Mouse (Mus musculus): ENCODE measurements around the gene Olfr646. TPM values are rescaled to one million over a fixed set of nuclear protein-coding genes. Genes with fewer than 3 reads are reported as not detected.

Olfr646 gene
- total and polyA plus RNA-seq, 2 experiments from 2014 or later, result not detected

GRCm38 (mm10) chr7:104137305-104137704, 32.6 kb downstream of the Olfr646 start, which contains the start of gene Olfr643:
TSS of gene Olfr643 (minus strand) at chr7:104137405.
- H3K4me3 ChIP-seq (ENCODE audit: low read length), result no peak within 1 kb of the TSS
- 91% methylated on average over 5 of the region's 5 CpGs for WGBS
- no peak for ATAC-seq

GRCm38 (mm10) chr7:104143179-104143578, 38.5 kb downstream of the Olfr646 start, which contains the start of gene Ubqln3:
TSS of gene Ubqln3 (minus strand) at chr7:104143279.
- ATAC-seq (no peak), DNase-seq (ENCODE audit: low spot score) (no peak)
- H3K36me3 ChIP-seq (ENCODE audit: insufficient read depth, low read length), result no peaks in the 10 kb centered on the region
- no peak within 1 kb of the TSS for H3K4me2 ChIP-seq (ENCODE audit: low read depth, low read length)
- H3K9ac ChIP-seq (replicated peaks; ENCODE audit: low read length), result no peak within 1 kb of the TSS
- no peak within 1 kb of the TSS for H3K27ac ChIP-seq
- TF ChIP-seq CTCF (IDR thresholded peaks at IDR 0.05; ENCODE audit: low read depth), result no peak
- H3K4me1 ChIP-seq (ENCODE audit: insufficient read depth, low read length), result no peaks in the 10 kb centered on the region
- H3K27me3 ChIP-seq (ENCODE audit: insufficient read depth, low read length), result no peaks in the 10 kb centered on the region
- WGBS, result 69% methylated on average over 3 of the region's 3 CpGs
- no peak within 1 kb of the TSS for H3K4me3 ChIP-seq (ENCODE audit: low read length)
- no peaks in the 10 kb centered on the region for H3K9me3 ChIP-seq (ENCODE audit: low read length)

More at GRCm38 (mm10) chr7:104137305-104137704, 32.6 kb downstream of the Olfr646 start, which contains the start of gene Olfr643:
- no peak for DNase-seq (ENCODE audit: low spot score)
- H3K9ac ChIP-seq (replicated peaks; ENCODE audit: low read length), result no peak within 1 kb of the TSS
- no peaks in the 10 kb centered on the region for H3K27me3 ChIP-seq (ENCODE audit: insufficient read depth, low read length)
- no peak within 1 kb of the TSS for H3K4me2 ChIP-seq (ENCODE audit: low read depth, low read length)
- no peak for TF ChIP-seq CTCF (IDR thresholded peaks at IDR 0.05; ENCODE audit: low read depth)
- H3K36me3 ChIP-seq (ENCODE audit: insufficient read depth, low read length), result no peaks in the 10 kb centered on the region
- no peak within 1 kb of the TSS for H3K27ac ChIP-seq
- H3K9me3 ChIP-seq (ENCODE audit: low read length), result no peaks in the 10 kb centered on the region
- no peaks in the 10 kb centered on the region for H3K4me1 ChIP-seq (ENCODE audit: insufficient read depth, low read length)

GRCm38 (mm10) chr7:104150456-104150855, 45.8 kb downstream of the Olfr646 start, which contains the start of gene Ubqlnl:
TSS of gene Ubqlnl (minus strand) at chr7:104150556.
- WGBS, result 89% methylated on average over 2 of the region's 2 CpGs
- Histone ChIP-seq H3K4me2 (ENCODE audit: low read depth, low read length) (no peak within 1 kb of the TSS), H3K9ac (replicated peaks; ENCODE audit: low read length) (no peak within 1 kb of the TSS), H3K27me3 (ENCODE audit: insufficient read depth, low read length) (no peaks in the 10 kb centered on the region), H3K9me3 (ENCODE audit: low read length) (no peaks in the 10 kb centered on the region), H3K36me3 (ENCODE audit: insufficient read depth, low read length) (no peaks in the 10 kb centered on the region), H3K27ac (no peak within 1 kb of the TSS), H3K4me1 (ENCODE audit: insufficient read depth, low read length) (no peaks in the 10 kb centered on the region), H3K4me3 (ENCODE audit: low read length) (no peak within 1 kb of the TSS)
- DNase-seq (ENCODE audit: low spot score) (no peak), ATAC-seq (no peak)
- no peak for TF ChIP-seq CTCF (IDR thresholded peaks at IDR 0.05; ENCODE audit: low read depth)

Other genes with a start within 250 kb of the Olfr646 start
- not detected in 2 replicates for gene Olfr66, start 218.6 kb upstream of the Olfr646 start, total RNA-seq (2014; rRNA removed)
- not detected in 2 replicates for gene Olfr66, start 218.6 kb upstream of the Olfr646 start, polyA plus RNA-seq (2015; fragmentation: Nextera tagmentation; extraction: Ambion mirVana)
- gene Olfr64, start 210.4 kb upstream of the Olfr646 start, total RNA-seq (2014; rRNA removed), result not detected in 2 replicates
- gene Olfr64, start 210.4 kb upstream of the Olfr646 start, polyA plus RNA-seq (2015; fragmentation: Nextera tagmentation; extraction: Ambion mirVana), result not detected in 2 replicates
- gene Olfr65, start 201.4 kb upstream of the Olfr646 start, total RNA-seq (2014; rRNA removed), result not detected in 2 replicates
- gene Olfr65, start 201.4 kb upstream of the Olfr646 start, polyA plus RNA-seq (2015; fragmentation: Nextera tagmentation; extraction: Ambion mirVana), result not detected in 2 replicates
- gene Olfr631, start 176.0 kb upstream of the Olfr646 start, total RNA-seq (2014; rRNA removed), result not detected in 2 replicates
- not detected in 2 replicates for gene Olfr631, start 176.0 kb upstream of the Olfr646 start, polyA plus RNA-seq (2015; fragmentation: Nextera tagmentation; extraction: Ambion mirVana)
- not detected in 2 replicates for gene Olfr632, start 170.5 kb upstream of the Olfr646 start, total RNA-seq (2014; rRNA removed)
- gene Olfr632, start 170.5 kb upstream of the Olfr646 start, polyA plus RNA-seq (2015; fragmentation: Nextera tagmentation; extraction: Ambion mirVana), result not detected in 2 replicates
- gene Olfr633, start 160.4 kb upstream of the Olfr646 start, total RNA-seq (2014; rRNA removed), result not detected in 2 replicates
- gene Olfr633, start 160.4 kb upstream of the Olfr646 start, polyA plus RNA-seq (2015; fragmentation: Nextera tagmentation; extraction: Ambion mirVana), result not detected in 2 replicates
- not detected in 2 replicates for gene Olfr635, start 133.7 kb upstream of the Olfr646 start, total RNA-seq (2014; rRNA removed)
- gene Olfr635, start 133.7 kb upstream of the Olfr646 start, polyA plus RNA-seq (2015; fragmentation: Nextera tagmentation; extraction: Ambion mirVana), result not detected in 2 replicates
- not detected in 2 replicates for gene Olfr638, start 106.1 kb upstream of the Olfr646 start, total RNA-seq (2014; rRNA removed)
- not detected in 2 replicates for gene Olfr638, start 106.1 kb upstream of the Olfr646 start, polyA plus RNA-seq (2015; fragmentation: Nextera tagmentation; extraction: Ambion mirVana)
- gene Olfr639, start 87.6 kb upstream of the Olfr646 start, total RNA-seq (2014; rRNA removed), result not detected in 2 replicates
- 0.03 TPM in 1 of 2 replicates, not detected in the other for gene Olfr639, start 87.6 kb upstream of the Olfr646 start, polyA plus RNA-seq (2015; fragmentation: Nextera tagmentation; extraction: Ambion mirVana)
- not detected in 2 replicates for gene Olfr640, start 79.3 kb upstream of the Olfr646 start, total RNA-seq (2014; rRNA removed)
- gene Olfr640, start 79.3 kb upstream of the Olfr646 start, polyA plus RNA-seq (2015; fragmentation: Nextera tagmentation; extraction: Ambion mirVana), result not detected in 2 replicates
- gene Olfr641, start 69.4 kb upstream of the Olfr646 start, total RNA-seq (2014; rRNA removed), result not detected in 2 replicates
- not detected in 2 replicates for gene Olfr641, start 69.4 kb upstream of the Olfr646 start, polyA plus RNA-seq (2015; fragmentation: Nextera tagmentation; extraction: Ambion mirVana)
- not detected in 2 replicates for gene Olfr642, start 52.2 kb upstream of the Olfr646 start, total RNA-seq (2014; rRNA removed)
- not detected in 2 replicates for gene Olfr642, start 52.2 kb upstream of the Olfr646 start, polyA plus RNA-seq (2015; fragmentation: Nextera tagmentation; extraction: Ambion mirVana)
- not detected in 2 replicates for gene 4930516K23Rik, start 43.4 kb upstream of the Olfr646 start, total RNA-seq (2014; rRNA removed)
- not detected in 2 replicates for gene 4930516K23Rik, start 43.4 kb upstream of the Olfr646 start, polyA plus RNA-seq (2015; fragmentation: Nextera tagmentation; extraction: Ambion mirVana)
- gene Olfr644, start 33.0 kb upstream of the Olfr646 start, total RNA-seq (2014; rRNA removed), result not detected in 2 replicates
- not detected in 2 replicates for gene Olfr644, start 33.0 kb upstream of the Olfr646 start, polyA plus RNA-seq (2015; fragmentation: Nextera tagmentation; extraction: Ambion mirVana)
- not detected in 2 replicates for gene Olfr645, start 19.4 kb upstream of the Olfr646 start, total RNA-seq (2014; rRNA removed)
- gene Olfr645, start 19.4 kb upstream of the Olfr646 start, polyA plus RNA-seq (2015; fragmentation: Nextera tagmentation; extraction: Ambion mirVana), result not detected in 2 replicates
- gene Ubqln5, start 25.0 kb downstream of the Olfr646 start, total RNA-seq (2014; rRNA removed), result not detected in 2 replicates
- gene Ubqln5, start 25.0 kb downstream of the Olfr646 start, polyA plus RNA-seq (2015; fragmentation: Nextera tagmentation; extraction: Ambion mirVana), result not detected in 2 replicates
- gene Olfr643, start 32.5 kb downstream of the Olfr646 start, total RNA-seq (2014; rRNA removed), result not detected in 2 replicates
- gene Olfr643, start 32.5 kb downstream of the Olfr646 start, polyA plus RNA-seq (2015; fragmentation: Nextera tagmentation; extraction: Ambion mirVana), result not detected in 2 replicates
- gene Ubqln3, start 38.4 kb downstream of the Olfr646 start, total RNA-seq (2014; rRNA removed), result not detected in 2 replicates
- not detected in 2 replicates for gene Ubqln3, start 38.4 kb downstream of the Olfr646 start, polyA plus RNA-seq (2015; fragmentation: Nextera tagmentation; extraction: Ambion mirVana)
- not detected in 2 replicates for gene Ubqlnl, start 45.7 kb downstream of the Olfr646 start, total RNA-seq (2014; rRNA removed)
- gene Ubqlnl, start 45.7 kb downstream of the Olfr646 start, polyA plus RNA-seq (2015; fragmentation: Nextera tagmentation; extraction: Ambion mirVana), result not detected in 2 replicates
- not detected in 2 replicates for gene Olfm5, start 60.0 kb downstream of the Olfr646 start, total RNA-seq (2014; rRNA removed)
- not detected in 2 replicates for gene Olfm5, start 60.0 kb downstream of the Olfr646 start, polyA plus RNA-seq (2015; fragmentation: Nextera tagmentation; extraction: Ambion mirVana)
- not detected in 2 replicates for gene Olfr648, start 78.5 kb downstream of the Olfr646 start, total RNA-seq (2014; rRNA removed)
- gene Olfr648, start 78.5 kb downstream of the Olfr646 start, polyA plus RNA-seq (2015; fragmentation: Nextera tagmentation; extraction: Ambion mirVana), result 0.37 and 0.40 TPM in 2 replicates
- gene Olfr649, start 91.1 kb downstream of the Olfr646 start, total RNA-seq (2014; rRNA removed), result not detected in 2 replicates
- gene Olfr649, start 91.1 kb downstream of the Olfr646 start, polyA plus RNA-seq (2015; fragmentation: Nextera tagmentation; extraction: Ambion mirVana), result not detected in 2 replicates
- gene Trim6, start 113.9 kb downstream of the Olfr646 start, total RNA-seq (2014; rRNA removed), result 0.29 and 0.37 TPM in 2 replicates
- 0.68 and 0.91 TPM in 2 replicates for gene Trim6, start 113.9 kb downstream of the Olfr646 start, polyA plus RNA-seq (2015; fragmentation: Nextera tagmentation; extraction: Ambion mirVana)
- gene Trim34a, start 139.6 kb downstream of the Olfr646 start, total RNA-seq (2014; rRNA removed), result 1.3 and 1.9 TPM in 2 replicates
- gene Trim34a, start 139.6 kb downstream of the Olfr646 start, polyA plus RNA-seq (2015; fragmentation: Nextera tagmentation; extraction: Ambion mirVana), result 1.1 and 1.6 TPM in 2 replicates
- 0.16 TPM in 1 of 2 replicates, not detected in the other for gene Trim5, start 183.2 kb downstream of the Olfr646 start, total RNA-seq (2014; rRNA removed)
- gene Trim5, start 183.2 kb downstream of the Olfr646 start, polyA plus RNA-seq (2015; fragmentation: Nextera tagmentation; extraction: Ambion mirVana), result 0.25 and 0.47 TPM in 2 replicates
- gene Trim12a, start 210.6 kb downstream of the Olfr646 start, total RNA-seq (2014; rRNA removed), result 2.2 and 2.8 TPM in 2 replicates
- gene Trim12a, start 210.6 kb downstream of the Olfr646 start, polyA plus RNA-seq (2015; fragmentation: Nextera tagmentation; extraction: Ambion mirVana), result 3.1 and 3.7 TPM in 2 replicates
- not detected in 2 replicates for gene Trim34b, start 224.6 kb downstream of the Olfr646 start, total RNA-seq (2014; rRNA removed)
- gene Trim34b, start 224.6 kb downstream of the Olfr646 start, polyA plus RNA-seq (2015; fragmentation: Nextera tagmentation; extraction: Ambion mirVana), result not detected in 2 replicates
- gene Trim12c, start 248.5 kb downstream of the Olfr646 start, total RNA-seq (2014; rRNA removed), result 1.7 and 1.8 TPM in 2 replicates
- 0.61 and 0.83 TPM in 2 replicates for gene Trim12c, start 248.5 kb downstream of the Olfr646 start, polyA plus RNA-seq (2015; fragmentation: Nextera tagmentation; extraction: Ambion mirVana)

All from hindbrain, postnatal 0 days (tissue).